8 mouse cellular contexts compared by ENCODE assay signal in genomic region chr9:46314507-46314906, GRCm38 (mm10). TPM values are rescaled to one million over a fixed set of nuclear protein-coding genes. Genes with fewer than 3 reads are reported as not detected.
DNase-seq lines count a peak whose midpoint lies in the region; ATAC-seq and TF ChIP-seq lines count a peak whose summit lies in the region.

No protein-coding gene starts in this region.

- no peak overlapping the region for H3K4me2 ChIP-seq in liver, embryonic 12.5 days

- no peaks in the 10 kb centered on the region for H3K79me2 ChIP-seq in heart, adult 2 months (replicated peaks; ENCODE audit: control insufficient read depth, insufficient read depth, low read length)

- H3K36me3 ChIP-seq in heart, adult 2 months (ENCODE audit: control insufficient read depth, insufficient read depth, low read length), result no peaks in the 10 kb centered on the region
- H3K36me3 ChIP-seq in liver, embryonic 12.5 days, result no peaks in the 10 kb centered on the region
- H3K36me3 ChIP-seq in splenic B cell, adult 2 months (ENCODE audit: control insufficient read depth, insufficient read depth, low read length, poor library complexity, severe bottlenecking), result no peaks in the 10 kb centered on the region

- peak; percentile 57 for ATAC-seq in liver, embryonic 12.5 days

- peak; percentile 39 to 48 for DNase-seq in urinary bladder, adult 18-20 months (ENCODE audit: low spot score in 2 of 2)
- no peak for DNase-seq in urinary bladder, postnatal 10 days (ENCODE audit: low spot score)
- DNase-seq in cerebellum, postnatal 25 days, result peak; percentile 81 to 87
- peak; percentile 58 to 70 for DNase-seq in heart, adult 2 months
- peak; percentile 24 to 70 for DNase-seq in kidney, adult 8-10 months
- DNase-seq in natural killer cell, adult 2 months (ENCODE audit: low spot score in 2 of 2), result peak; percentile 30 to 57
- DNase-seq in splenic B cell, adult 2 months (ENCODE audit: low read depth, low spot score), result peak; percentile 80

- intact Hi-C loops in heart, adult 2 months (cut with DNase I), result loop anchor here (1.0 kb wide), 2 partner anchors 12 to 311 kb away; no protein-coding TSS in a partner anchor

- no peaks in the 10 kb centered on the region for H3K4me1 ChIP-seq in heart, adult 2 months (ENCODE audit: control insufficient read depth, insufficient read depth, low read length)
- no peaks in the 10 kb centered on the region for H3K4me1 ChIP-seq in liver, embryonic 12.5 days

- 8% methylated on average over 4 of the region's 4 CpGs for WGBS in heart, adult 2 months
- 6% methylated on average over 4 of the region's 4 CpGs for WGBS in liver, embryonic 12.5 days (ENCODE audit: insufficient replicate concordance)

- TF ChIP-seq CTCF in heart, adult 2 months (IDR thresholded peaks at IDR 0.05), result peak; percentile 97

- TF ChIP-seq EP300 in heart, adult 2 months (IDR thresholded peaks at IDR 0.05; ENCODE audit: insufficient read depth, low read depth, low read length), result 0 out of 2 replicates have a peak, but pooled peaks have one; percentile 56

- H3K27ac ChIP-seq in heart, adult 2 months, result no peak overlapping the region
- H3K27ac ChIP-seq in liver, embryonic 12.5 days, result no peak overlapping the region

- H3K9me3 ChIP-seq in liver, embryonic 12.5 days (replicated peaks), result no peaks in the 10 kb centered on the region

- no peaks in the 10 kb centered on the region for H3K27me3 ChIP-seq in heart, adult 2 months (ENCODE audit: control insufficient read depth, insufficient read depth, low read length)
- H3K27me3 ChIP-seq in liver, embryonic 12.5 days (replicated peaks), result peaks cover 19% of the 10 kb centered on the region; the same call in 1 of the 2 replicates
- H3K27me3 ChIP-seq in splenic B cell, adult 2 months (ENCODE audit: control insufficient read depth, insufficient read depth, low read length, poor library complexity, severe bottlenecking), result no peaks in the 10 kb centered on the region

- H3K9ac ChIP-seq in heart, adult 2 months (ENCODE audit: low read depth, low read length), result no peak overlapping the region
- H3K9ac ChIP-seq in liver, embryonic 12.5 days, result no peak overlapping the region

- no peak overlapping the region for H3K4me3 ChIP-seq in heart, adult 2 months
- no peak overlapping the region for H3K4me3 ChIP-seq in liver, embryonic 12.5 days

- no peak for TF ChIP-seq POLR2A in heart, adult 2 months (IDR thresholded peaks at IDR 0.05; ENCODE audit: insufficient read depth, low read depth, low read length)

RNA-seq across cellular contexts. Expression of gene 4931429L15Rik, which starts 5.3 kb away (rescaled TPM):
- total RNA-seq in heart, adult 2 months (2021), result not detected
- 0.04 TPM in 1 of 2 replicates, not detected in the other for polyA plus RNA-seq in heart, adult 2 months (2012; rRNA removed)
- polyA plus RNA-seq in liver, embryonic 12.5 days (2016; fragmentation: Nextera tagmentation; extraction: Ambion mirVana), result not detected in 2 replicates

RNA-seq across cellular contexts. Expression of gene Bud13, which starts 31.7 kb away (rescaled TPM):
- total RNA-seq in heart, adult 2 months (2021), result 1 to 10 TPM; 7.1 to 7.4 TPM
- polyA plus RNA-seq in heart, adult 2 months (2012; rRNA removed), result 5.6 and 6.1 TPM in 2 replicates
- polyA plus RNA-seq in liver, embryonic 12.5 days (2016; fragmentation: Nextera tagmentation; extraction: Ambion mirVana), result 12.3 and 13.2 TPM in 2 replicates

RNA-seq across cellular contexts. Expression of gene Zpr1, which starts 41.6 kb away (rescaled TPM):
- 10 to 100 TPM; 19.8 to 21.4 TPM for total RNA-seq in heart, adult 2 months (2021)
- 12.0 and 15.1 TPM in 2 replicates for polyA plus RNA-seq in heart, adult 2 months (2012; rRNA removed)
- polyA plus RNA-seq in liver, embryonic 12.5 days (2016; fragmentation: Nextera tagmentation; extraction: Ambion mirVana), result 55.4 and 56.0 TPM in 2 replicates

RNA-seq across cellular contexts. Expression of gene Apoa5, which starts 46.1 kb away (rescaled TPM):
- not detected for total RNA-seq in heart, adult 2 months (2021)
- 0.47 TPM in 1 of 2 replicates, not detected in the other for polyA plus RNA-seq in heart, adult 2 months (2012; rRNA removed)
- 0.25 and 0.33 TPM in 2 replicates for polyA plus RNA-seq in liver, embryonic 12.5 days (2016; fragmentation: Nextera tagmentation; extraction: Ambion mirVana)
